Mouse (Mus musculus): ENCODE results near the gene Pald1. TPM values are rescaled to one million over a fixed set of nuclear protein-coding genes. Genes with fewer than 3 reads are reported as not detected.
A peak's percentile ranks its signal among the peaks of the same experiment; 100 is the strongest.

The Pald1 gene
- polyA plus RNA-seq, 1 experiment, result 3.2 TPM

- Histone ChIP-seq H3K36me3 (ENCODE audit: control insufficient read depth, insufficient read depth, low read length) (no peaks in the 10 kb centered on the region), H3K27ac (ENCODE audit: insufficient read depth, low read depth, low read length) (no peak overlapping the region), H3K4me1 (ENCODE audit: control insufficient read depth, insufficient read depth, insufficient read length, low read length) (peaks cover 2% of the 10 kb centered on the region; the same call in 1 of the 2 replicates), H3K27me3 (ENCODE audit: control insufficient read depth, insufficient read depth, low read length) (no peaks in the 10 kb centered on the region; the same call in 1 of the 2 replicates), H3K4me3 (ENCODE audit: low read depth, low read length) (no peak overlapping the region)
- 69% methylated on average over 2 of the region's 2 CpGs for WGBS
- no peak for TF ChIP-seq CTCF (IDR thresholded peaks at IDR 0.05; ENCODE audit: extremely low read depth, insufficient read length, insufficient replicate concordance, low read depth, low read length)
- TF ChIP-seq POLR2A (IDR thresholded peaks at IDR 0.05; ENCODE audit: low read depth, low read length), result no peak
Measured at GRCm38 (mm10) chr10:61290479-61290878, 92.9 kb downstream of the Pald1 start.

GRCm38 (mm10) chr10:61290016-61290415 is 93.3 kb downstream of the Pald1 start:
- TF ChIP-seq POLR2A (IDR thresholded peaks at IDR 0.05; ENCODE audit: low read depth, low read length) (no peak), CTCF (IDR thresholded peaks at IDR 0.05; ENCODE audit: extremely low read depth, insufficient read length, insufficient replicate concordance, low read depth, low read length) (no peak)
- H3K4me1 ChIP-seq (ENCODE audit: control insufficient read depth, insufficient read depth, insufficient read length, low read length), result peaks cover 2% of the 10 kb centered on the region; the same call in 1 of the 2 replicates
- no peaks in the 10 kb centered on the region; the same call in 1 of the 2 replicates for H3K27me3 ChIP-seq (ENCODE audit: control insufficient read depth, insufficient read depth, low read length)
- H3K27ac ChIP-seq (ENCODE audit: insufficient read depth, low read depth, low read length), result no peak overlapping the region
- 62% methylated on average over 2 of the region's 2 CpGs for WGBS
- no peaks in the 10 kb centered on the region for H3K36me3 ChIP-seq (ENCODE audit: control insufficient read depth, insufficient read depth, low read length)
- H3K4me3 ChIP-seq (ENCODE audit: low read depth, low read length), result no peak overlapping the region

GRCm38 (mm10) chr10:61286246-61286645 is 97.1 kb downstream of the Pald1 start:
- TF ChIP-seq POLR2A (IDR thresholded peaks at IDR 0.05; ENCODE audit: low read depth, low read length) (no peak), CTCF (IDR thresholded peaks at IDR 0.05; ENCODE audit: extremely low read depth, insufficient read length, insufficient replicate concordance, low read depth, low read length) (no peak)
- 43% methylated on average over 7 of the region's 7 CpGs for WGBS
- Histone ChIP-seq H3K4me1 (ENCODE audit: control insufficient read depth, insufficient read depth, insufficient read length, low read length) (peaks cover 2% of the 10 kb centered on the region; the same call in 1 of the 2 replicates), H3K36me3 (ENCODE audit: control insufficient read depth, insufficient read depth, low read length) (no peaks in the 10 kb centered on the region), H3K27me3 (ENCODE audit: control insufficient read depth, insufficient read depth, low read length) (no peaks in the 10 kb centered on the region; the same call in 1 of the 2 replicates), H3K27ac (ENCODE audit: insufficient read depth, low read depth, low read length) (peak overlapping the region; percentile 64), H3K4me3 (ENCODE audit: low read depth, low read length) (no peak overlapping the region)

GRCm38 (mm10) chr10:61285271-61285670 is 98.1 kb downstream of the Pald1 start:
- peak overlapping the region; percentile 64 for H3K27ac ChIP-seq (ENCODE audit: insufficient read depth, low read depth, low read length)
- TF ChIP-seq CTCF (IDR thresholded peaks at IDR 0.05; ENCODE audit: extremely low read depth, insufficient read length, insufficient replicate concordance, low read depth, low read length) (no peak), POLR2A (IDR thresholded peaks at IDR 0.05; ENCODE audit: low read depth, low read length) (no peak)
- no peaks in the 10 kb centered on the region; the same call in 1 of the 2 replicates for H3K27me3 ChIP-seq (ENCODE audit: control insufficient read depth, insufficient read depth, low read length)
- H3K36me3 ChIP-seq (ENCODE audit: control insufficient read depth, insufficient read depth, low read length), result no peaks in the 10 kb centered on the region
- H3K4me1 ChIP-seq (ENCODE audit: control insufficient read depth, insufficient read depth, insufficient read length, low read length), result peaks cover 2% of the 10 kb centered on the region; the same call in 1 of the 2 replicates
- WGBS, result 73% methylated on average over 11 of the region's 11 CpGs
- H3K4me3 ChIP-seq (ENCODE audit: low read depth, low read length), result no peak overlapping the region

GRCm38 (mm10) chr10:61284309-61284708 is 99.0 kb downstream of the Pald1 start:
- H3K4me3 ChIP-seq (ENCODE audit: low read depth, low read length), result no peak overlapping the region
- H3K4me1 ChIP-seq (ENCODE audit: control insufficient read depth, insufficient read depth, insufficient read length, low read length), result peaks cover 2% of the 10 kb centered on the region; the same call in 1 of the 2 replicates
- no peaks in the 10 kb centered on the region for H3K36me3 ChIP-seq (ENCODE audit: control insufficient read depth, insufficient read depth, low read length)
- no peak overlapping the region for H3K27ac ChIP-seq (ENCODE audit: insufficient read depth, low read depth, low read length)
- 90% methylated on average over 4 of the region's 4 CpGs for WGBS
- no peaks in the 10 kb centered on the region; the same call in 1 of the 2 replicates for H3K27me3 ChIP-seq (ENCODE audit: control insufficient read depth, insufficient read depth, low read length)
- TF ChIP-seq CTCF (IDR thresholded peaks at IDR 0.05; ENCODE audit: extremely low read depth, insufficient read length, insufficient replicate concordance, low read depth, low read length) (no peak), POLR2A (IDR thresholded peaks at IDR 0.05; ENCODE audit: low read depth, low read length) (no peak)

- Histone ChIP-seq H3K27ac (ENCODE audit: insufficient read depth, low read depth, low read length) (no peak overlapping the region), H3K4me3 (ENCODE audit: low read depth, low read length) (no peak overlapping the region), H3K36me3 (ENCODE audit: control insufficient read depth, insufficient read depth, low read length) (no peaks in the 10 kb centered on the region), H3K4me1 (ENCODE audit: control insufficient read depth, insufficient read depth, insufficient read length, low read length) (peaks cover 2% of the 10 kb centered on the region; the same call in 1 of the 2 replicates), H3K27me3 (ENCODE audit: control insufficient read depth, insufficient read depth, low read length) (no peaks in the 10 kb centered on the region)
- WGBS, result 62% methylated on average over 5 of the region's 5 CpGs
- TF ChIP-seq CTCF (IDR thresholded peaks at IDR 0.05; ENCODE audit: extremely low read depth, insufficient read length, insufficient replicate concordance, low read depth, low read length) (no peak), POLR2A (IDR thresholded peaks at IDR 0.05; ENCODE audit: low read depth, low read length) (no peak)
Measured at GRCm38 (mm10) chr10:61281115-61281514, 102.2 kb downstream of the Pald1 start.

- WGBS, result 53% methylated on average over 14 of the region's 14 CpGs
- no peaks in the 10 kb centered on the region for H3K4me1 ChIP-seq (ENCODE audit: control insufficient read depth, insufficient read depth, insufficient read length, low read length)
- no peaks in the 10 kb centered on the region for H3K36me3 ChIP-seq (ENCODE audit: control insufficient read depth, insufficient read depth, low read length)
- no peak for TF ChIP-seq POLR2A (IDR thresholded peaks at IDR 0.05; ENCODE audit: low read depth, low read length)
- no peak for TF ChIP-seq CTCF (IDR thresholded peaks at IDR 0.05; ENCODE audit: extremely low read depth, insufficient read length, insufficient replicate concordance, low read depth, low read length)
- peak overlapping the region; percentile 66 for H3K27ac ChIP-seq (ENCODE audit: insufficient read depth, low read depth, low read length)
- H3K27me3 ChIP-seq (ENCODE audit: control insufficient read depth, insufficient read depth, low read length), result peaks cover 7% of the 10 kb centered on the region; the same call in 1 of the 2 replicates
- no peak overlapping the region for H3K4me3 ChIP-seq (ENCODE audit: low read depth, low read length)
Measured at GRCm38 (mm10) chr10:61277918-61278674, 105.2 kb downstream of the Pald1 start.
